Mouse (Mus musculus): ENCODE measurements around the gene Usp44. TPM values are rescaled to one million over a fixed set of nuclear protein-coding genes. Genes with fewer than 3 reads are reported as not detected.

Usp44 gene
- not detected for polyA plus RNA-seq (2017; shearing (Covaris generic))

GRCm38 (mm10) chr10:93830931-93831729 is at the start of gene Usp44:
Usp44 (plus strand) TSS chr10:93831555.

GRCm38 (mm10) chr10:93897043-93897646 is 65.8 kb downstream of the Usp44 start, which contains the start of gene Metap2:
Metap2 (minus strand) TSS chr10:93897093.

Other genes starting within 250 kb of the Usp44 start
- 43.3 TPM for gene Snrpf, start 241.8 kb upstream of the Usp44 start, polyA plus RNA-seq (2017; shearing (Covaris generic))
- not detected for gene Ntn4, start 190.9 kb upstream of the Usp44 start, polyA plus RNA-seq (2017; shearing (Covaris generic))
- gene Metap2, start 65.5 kb downstream of the Usp44 start, polyA plus RNA-seq (2017; shearing (Covaris generic)), result 98.7 TPM
- gene Vezt, start 204.3 kb downstream of the Usp44 start, polyA plus RNA-seq (2017; shearing (Covaris generic)), result 8.4 TPM
- gene Fgd6, start 204.4 kb downstream of the Usp44 start, polyA plus RNA-seq (2017; shearing (Covaris generic)), result 4.4 TPM

All from effector memory CD4-positive, alpha-beta T cell, adult 5 months (primary cell).